Mouse (Mus musculus): ENCODE data around the gene Acap2. TPM values are rescaled to one million over a fixed set of nuclear protein-coding genes. Genes with fewer than 3 reads are reported as not detected.

The Acap2 gene
- total and polyA plus RNA-seq, 3 experiments = 5.4 to 52.9 (median 35.8) TPM

GRCm38 (mm10) chr16:31240569-31240968, 39.5 kb upstream of the Acap2 start:
- Histone ChIP-seq H3K9me3 (replicated peaks) (no peaks in the 10 kb centered on the region), H3K36me3 (replicated peaks) (no peaks in the 10 kb centered on the region), H3K27me3 (ENCODE audit: insufficient read depth, low read length) (0 out of 2 replicates have a peak, but pooled peaks cover under 1% of the 10 kb centered on the region), H3K4me3 (ENCODE audit: low read depth, low read length) (no peak overlapping the region), H3K4me1 (ENCODE audit: insufficient read depth, low read depth, low read length) (no peaks in the 10 kb centered on the region)
- ATAC-seq (ENCODE audit: extremely low read depth, insufficient number of reproducible peaks, low FRiP score, poor library complexity, severe bottlenecking) (no peak), DNase-seq (ENCODE audit: low spot score) (no peak)
- TF ChIP-seq CTCF (IDR thresholded peaks at IDR 0.05; ENCODE audit: low read depth, low read length) (no peak), TAL1 (conservative IDR thresholded peaks at IDR 0.05; ENCODE audit: low read depth, low read length) (no peak), GATA1 (IDR thresholded peaks at IDR 0.05; ENCODE audit: borderline replicate concordance, low read length) (no peak), GATA2 (IDR thresholded peaks at IDR 0.05; ENCODE audit: borderline replicate concordance, low read depth, low read length) (no peak), POLR2AphosphoS5 (IDR thresholded peaks at IDR 0.05; ENCODE audit: insufficient replicate concordance, low read depth, low read length) (no peak)

GRCm38 (mm10) chr16:31238281-31238680, 37.2 kb upstream of the Acap2 start:
- Histone ChIP-seq H3K36me3 (replicated peaks) (no peaks in the 10 kb centered on the region), H3K4me1 (ENCODE audit: insufficient read depth, low read depth, low read length) (no peaks in the 10 kb centered on the region)

GRCm38 (mm10) chr16:31235457-31236310, 34.6 kb upstream of the Acap2 start:
- Histone ChIP-seq H3K36me3 (replicated peaks) (no peaks in the 10 kb centered on the region), H3K4me3 (ENCODE audit: low read depth, low read length) (no peak overlapping the region), H3K9me3 (replicated peaks) (no peaks in the 10 kb centered on the region), H3K4me1 (ENCODE audit: insufficient read depth, low read depth, low read length) (no peaks in the 10 kb centered on the region), H3K27me3 (ENCODE audit: insufficient read depth, low read length) (peaks cover 3% of the 10 kb centered on the region; the same call in 1 of the 2 replicates)
- TF ChIP-seq POLR2AphosphoS5 (IDR thresholded peaks at IDR 0.05; ENCODE audit: insufficient replicate concordance, low read depth, low read length) (no peak), GATA1 (IDR thresholded peaks at IDR 0.05; ENCODE audit: borderline replicate concordance, low read length) (no peak), CTCF (IDR thresholded peaks at IDR 0.05; ENCODE audit: low read depth, low read length) (no peak)
- ATAC-seq (ENCODE audit: extremely low read depth, insufficient number of reproducible peaks, low FRiP score, poor library complexity, severe bottlenecking) (no peak), DNase-seq (ENCODE audit: low spot score) (no peak)

More at GRCm38 (mm10) chr16:31238281-31238680, 37.2 kb upstream of the Acap2 start:
- no peak for TF ChIP-seq GATA1 (IDR thresholded peaks at IDR 0.05; ENCODE audit: borderline replicate concordance, low read length)
- TF ChIP-seq CTCF (IDR thresholded peaks at IDR 0.05; ENCODE audit: low read depth, low read length) = no peak
- TF ChIP-seq POLR2AphosphoS5 (IDR thresholded peaks at IDR 0.05; ENCODE audit: insufficient replicate concordance, low read depth, low read length) = no peak
- TF ChIP-seq GATA2 (IDR thresholded peaks at IDR 0.05; ENCODE audit: borderline replicate concordance, low read depth, low read length) = no peak
- no peak for TF ChIP-seq TAL1 (conservative IDR thresholded peaks at IDR 0.05; ENCODE audit: low read depth, low read length)
- Histone ChIP-seq H3K27me3 (ENCODE audit: insufficient read depth, low read length) (0 out of 2 replicates have a peak, but pooled peaks cover 3% of the 10 kb centered on the region), H3K4me3 (ENCODE audit: low read depth, low read length) (no peak overlapping the region), H3K9me3 (replicated peaks) (no peaks in the 10 kb centered on the region)
- ATAC-seq (ENCODE audit: extremely low read depth, insufficient number of reproducible peaks, low FRiP score, poor library complexity, severe bottlenecking) = no peak
- DNase-seq (ENCODE audit: low spot score) = no peak

DNA sequence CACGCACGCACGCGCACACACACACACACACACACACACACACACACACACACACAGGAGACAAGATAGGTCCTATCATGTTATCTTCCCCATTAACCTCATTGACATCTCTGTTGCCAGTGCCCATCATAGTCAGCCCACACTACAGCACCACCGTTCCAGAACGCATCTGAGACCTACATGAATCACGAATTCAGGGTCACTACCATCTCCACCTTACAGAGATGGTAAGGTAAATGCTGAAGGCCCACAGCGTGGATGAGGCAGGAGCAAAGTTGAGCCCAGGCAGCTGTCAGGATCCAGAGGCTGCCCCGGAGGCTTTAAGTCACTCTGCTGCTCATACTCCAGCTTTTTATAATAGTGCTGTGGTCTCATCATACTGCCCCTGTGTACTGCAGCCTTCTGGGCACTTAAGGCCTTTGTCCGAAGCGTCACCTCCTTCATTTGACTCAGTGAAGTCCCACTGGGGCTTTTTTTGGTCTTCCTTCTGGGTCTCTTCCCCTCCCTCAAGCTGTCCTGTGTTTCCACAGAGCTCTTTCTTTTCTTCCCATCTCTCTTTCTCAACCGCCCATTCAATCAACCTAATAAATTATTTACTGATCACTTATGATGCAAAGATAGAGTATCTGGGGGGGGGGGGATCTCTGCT, 33.9 kb upstream of the Acap2 start:
- no peak for DNase-seq (ENCODE audit: low spot score)

DNA sequence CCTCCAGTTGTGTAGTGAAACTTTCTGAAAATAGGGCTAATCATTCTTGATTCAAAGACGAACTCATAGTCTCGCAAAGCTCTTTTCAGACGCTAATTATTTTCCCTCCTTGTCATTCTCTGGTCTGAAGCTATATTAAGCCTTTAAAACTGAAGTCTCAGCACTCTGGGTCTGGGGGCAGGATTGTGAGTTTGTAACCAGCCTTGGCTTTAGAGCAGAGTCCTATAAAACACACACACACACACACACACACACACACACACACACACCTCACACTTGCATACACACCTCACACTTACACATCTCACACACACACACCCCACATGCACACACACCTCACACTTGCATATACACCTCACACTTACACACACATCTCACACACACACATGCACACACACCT, 33.3 kb upstream of the Acap2 start:
- Histone ChIP-seq H3K9me3 (replicated peaks) (no peaks in the 10 kb centered on the region), H3K4me1 (ENCODE audit: insufficient read depth, low read depth, low read length) (no peaks in the 10 kb centered on the region), H3K36me3 (replicated peaks) (no peaks in the 10 kb centered on the region), H3K4me3 (ENCODE audit: low read depth, low read length) (no peak overlapping the region), H3K27me3 (ENCODE audit: insufficient read depth, low read length) (peaks cover 9% of the 10 kb centered on the region)
- ATAC-seq (ENCODE audit: extremely low read depth, insufficient number of reproducible peaks, low FRiP score, poor library complexity, severe bottlenecking) (no peak), DNase-seq (ENCODE audit: low spot score) (no peak)
- TF ChIP-seq TAL1 (conservative IDR thresholded peaks at IDR 0.05; ENCODE audit: low read depth, low read length) (no peak), GATA1 (IDR thresholded peaks at IDR 0.05; ENCODE audit: borderline replicate concordance, low read length) (no peak), CTCF (IDR thresholded peaks at IDR 0.05; ENCODE audit: low read depth, low read length) (no peak), POLR2AphosphoS5 (IDR thresholded peaks at IDR 0.05; ENCODE audit: insufficient replicate concordance, low read depth, low read length) (no peak), GATA2 (IDR thresholded peaks at IDR 0.05; ENCODE audit: borderline replicate concordance, low read depth, low read length) (no peak)

More for the DNA sequence above, 33.9 kb upstream of the Acap2 start:
- Histone ChIP-seq H3K9me3 (replicated peaks) (no peaks in the 10 kb centered on the region), H3K4me3 (ENCODE audit: low read depth, low read length) (no peak overlapping the region), H3K4me1 (ENCODE audit: insufficient read depth, low read depth, low read length) (no peaks in the 10 kb centered on the region), H3K27me3 (ENCODE audit: insufficient read depth, low read length) (peaks cover 4% of the 10 kb centered on the region; the same call in 1 of the 2 replicates), H3K36me3 (replicated peaks) (no peaks in the 10 kb centered on the region)
- TF ChIP-seq GATA2 (IDR thresholded peaks at IDR 0.05; ENCODE audit: borderline replicate concordance, low read depth, low read length) (no peak), TAL1 (conservative IDR thresholded peaks at IDR 0.05; ENCODE audit: low read depth, low read length) (no peak), GATA1 (IDR thresholded peaks at IDR 0.05; ENCODE audit: borderline replicate concordance, low read length) (no peak), POLR2AphosphoS5 (IDR thresholded peaks at IDR 0.05; ENCODE audit: insufficient replicate concordance, low read depth, low read length) (no peak), CTCF (IDR thresholded peaks at IDR 0.05; ENCODE audit: low read depth, low read length) (no peak)
- ATAC-seq (ENCODE audit: extremely low read depth, insufficient number of reproducible peaks, low FRiP score, poor library complexity, severe bottlenecking) = no peak

Measured in G1E (cell line).